Mouse (Mus musculus): ENCODE measurements around the gene Ubxn1. TPM values are rescaled to one million over a fixed set of nuclear protein-coding genes. Genes with fewer than 3 reads are reported as not detected.
"Not testable (repeated sequence)": the region's sequence is repeated elsewhere in the genome, so short reads cannot be mapped to it uniquely, and the experiment has no call there.

The Ubxn1 gene
- total and polyA plus RNA-seq, 2 experiments from 2014 or later = 67.7 to 158 TPM

DNA sequence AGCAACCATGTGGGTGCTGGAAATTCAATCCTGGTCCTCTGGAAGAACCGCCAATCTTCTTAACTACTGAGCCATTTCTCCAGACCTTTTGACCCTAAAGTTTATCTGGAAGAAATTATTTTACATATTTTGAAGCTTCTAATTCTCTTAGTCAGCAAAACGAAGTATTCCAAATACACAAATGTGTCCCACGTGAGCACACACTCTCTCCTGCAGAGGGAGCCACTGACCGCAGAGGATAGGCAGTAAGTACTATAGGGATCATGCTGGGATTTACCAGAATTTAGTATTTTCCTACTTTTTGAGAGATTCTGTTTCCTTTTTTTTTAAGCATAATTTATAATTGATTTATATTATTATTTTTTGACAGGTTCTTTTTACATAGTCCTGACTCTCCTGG lies 13.6 kb upstream of the Ubxn1 start:
- DNase-seq (ENCODE audit: low spot score) (peak; percentile 65), ATAC-seq (no peak)
- no peak overlapping the region for H3K27ac ChIP-seq
- 41% methylated on average over 4 of the region's 4 CpGs for WGBS
- no peaks in the 10 kb centered on the region for H3K27me3 ChIP-seq (ENCODE audit: insufficient read depth, low read length)
- TF ChIP-seq CTCF (IDR thresholded peaks at IDR 0.05; ENCODE audit: low read depth) = peak; percentile 64
- no peak overlapping the region for H3K4me3 ChIP-seq (ENCODE audit: low read length)
- no peaks in the 10 kb centered on the region for H3K36me3 ChIP-seq (ENCODE audit: insufficient read depth, low read length)
- H3K4me2 ChIP-seq (ENCODE audit: low read depth, low read length) = no peak overlapping the region
- H3K9ac ChIP-seq (replicated peaks; ENCODE audit: low read length) = no peak overlapping the region
- H3K4me1 ChIP-seq (ENCODE audit: insufficient read depth, low read length) = no peaks in the 10 kb centered on the region
- no peaks in the 10 kb centered on the region for H3K9me3 ChIP-seq (ENCODE audit: low read length)

DNA sequence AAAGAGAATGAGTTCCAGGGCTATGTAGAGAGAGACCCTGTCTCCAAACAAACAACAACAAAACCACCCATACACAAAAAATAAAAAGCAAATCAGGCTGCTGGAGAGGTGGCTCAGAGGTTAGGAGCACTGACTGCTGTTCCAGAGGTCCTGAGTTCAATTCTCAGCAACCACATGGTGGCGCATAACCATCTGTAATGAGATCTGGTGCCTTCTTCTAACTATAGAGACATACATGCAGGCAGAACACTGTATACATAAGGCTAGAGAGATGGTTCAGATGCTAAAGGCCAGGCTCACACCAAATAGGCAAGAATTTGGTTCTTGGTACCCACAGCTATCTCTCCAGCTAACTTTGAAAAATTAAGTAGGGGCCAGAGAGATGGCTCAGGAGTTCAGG lies 12.3 kb upstream of the Ubxn1 start:
- WGBS = 17% methylated on average over 1 of the region's 1 CpGs
- Histone ChIP-seq H3K4me3 (ENCODE audit: low read length) (no peak overlapping the region), H3K4me2 (ENCODE audit: low read depth, low read length) (no peak overlapping the region), H3K9me3 (ENCODE audit: low read length) (no peaks in the 10 kb centered on the region), H3K27me3 (ENCODE audit: insufficient read depth, low read length) (no peaks in the 10 kb centered on the region), H3K27ac (no peak overlapping the region), H3K36me3 (ENCODE audit: insufficient read depth, low read length) (no peaks in the 10 kb centered on the region), H3K4me1 (ENCODE audit: insufficient read depth, low read length) (no peaks in the 10 kb centered on the region), H3K9ac (replicated peaks; ENCODE audit: low read length) (no peak overlapping the region)
- ATAC-seq (no peak), DNase-seq (ENCODE audit: low spot score) (peak; percentile 27)
- peak; percentile 52 for TF ChIP-seq CTCF (IDR thresholded peaks at IDR 0.05; ENCODE audit: low read depth)

DNA sequence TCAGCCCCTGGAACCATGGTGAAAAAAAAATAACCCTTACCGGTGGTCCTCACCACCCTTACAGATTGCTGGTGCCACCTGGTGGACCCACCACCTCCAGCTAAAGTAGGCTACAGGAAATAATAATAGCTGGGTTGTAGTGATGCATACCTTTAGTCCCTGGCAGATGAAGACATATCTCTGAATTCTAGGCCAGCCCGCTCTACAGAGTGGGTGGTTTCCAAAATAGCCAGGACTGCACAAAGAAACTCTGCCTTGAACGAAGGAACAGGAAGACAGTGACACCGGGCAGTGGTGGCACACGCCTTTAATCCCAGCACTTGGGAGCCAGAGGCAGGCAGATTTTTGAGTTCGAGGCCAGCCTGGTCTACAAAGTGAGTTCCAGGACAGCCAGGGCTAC lies 7.0 kb upstream of the Ubxn1 start:
- DNase-seq (ENCODE audit: low spot score) (no peak), ATAC-seq (no peak)
- Histone ChIP-seq H3K36me3 (ENCODE audit: insufficient read depth, low read length) (no peaks in the 10 kb centered on the region), H3K9ac (replicated peaks; ENCODE audit: low read length) (no peak overlapping the region), H3K4me3 (ENCODE audit: low read length) (no peak overlapping the region), H3K27me3 (ENCODE audit: insufficient read depth, low read length) (no peaks in the 10 kb centered on the region), H3K27ac (no peak overlapping the region), H3K4me1 (ENCODE audit: insufficient read depth, low read length) (no peaks in the 10 kb centered on the region), H3K9me3 (ENCODE audit: low read length) (no peaks in the 10 kb centered on the region), H3K4me2 (ENCODE audit: low read depth, low read length) (no peak overlapping the region)
- 86% methylated on average over 6 of the region's 6 CpGs for WGBS
- no peak; the same call in 1 of the 2 replicates for TF ChIP-seq CTCF (IDR thresholded peaks at IDR 0.05; ENCODE audit: low read depth)

DNA sequence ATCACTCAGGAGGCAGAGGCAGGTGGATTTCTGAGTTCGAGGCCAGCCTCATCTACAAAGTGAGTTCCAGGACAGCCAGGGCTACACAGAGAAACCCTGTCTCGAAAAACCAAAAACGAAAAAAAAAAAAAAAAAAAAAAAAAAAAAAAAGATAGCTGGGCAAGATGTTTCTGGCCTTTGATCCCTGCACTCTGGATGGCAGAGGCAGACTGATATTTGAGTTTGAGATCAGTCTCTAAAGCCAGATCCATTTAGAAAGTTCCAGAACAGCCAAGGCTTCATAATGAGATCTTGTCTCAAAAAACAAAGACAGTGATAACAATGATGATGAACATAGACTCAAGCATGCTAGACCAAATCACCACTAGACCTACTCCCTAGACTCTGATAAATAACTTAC lies 915 bp upstream of the Ubxn1 start:
- Histone ChIP-seq H3K4me2 (ENCODE audit: low read depth, low read length) (peak overlapping the region; percentile 91; the same call in 1 of the 2 replicates), H3K36me3 (ENCODE audit: insufficient read depth, low read length) (peaks cover 17% of the 10 kb centered on the region; the same call in 1 of the 2 replicates)
- not testable (repeated sequence) for H3K9ac ChIP-seq (replicated peaks; ENCODE audit: low read length); ATAC-seq; H3K9me3 ChIP-seq (ENCODE audit: low read length); H3K4me1 ChIP-seq (ENCODE audit: insufficient read depth, low read length); H3K27me3 ChIP-seq (ENCODE audit: insufficient read depth, low read length); H3K27ac ChIP-seq; H3K4me3 ChIP-seq (ENCODE audit: low read length); DNase-seq (ENCODE audit: low spot score)
- WGBS = 79% methylated on average over 3 of the region's 3 CpGs

DNA sequence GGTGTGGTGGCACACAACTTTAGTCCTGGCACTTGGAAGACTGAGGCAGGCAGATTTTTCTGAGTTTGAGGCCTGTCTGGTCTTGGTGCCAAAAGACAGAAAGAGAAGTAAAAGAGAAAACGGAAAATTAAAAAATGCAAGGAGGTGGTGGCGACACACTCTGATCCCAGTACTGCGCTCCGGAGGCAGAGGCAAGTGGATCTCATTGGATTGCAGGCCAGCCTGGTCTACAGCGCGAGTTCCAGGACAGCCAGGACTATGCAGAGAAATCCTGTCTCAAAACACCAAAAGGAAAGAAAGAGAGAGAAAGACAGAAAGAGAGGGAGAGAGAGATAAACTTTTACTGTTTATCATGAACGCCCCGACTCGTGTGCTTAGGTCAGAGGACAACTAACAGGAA lies 458 bp upstream of the Ubxn1 start:
- H3K27ac ChIP-seq = peak overlapping the region; percentile 79
- H3K9me3 ChIP-seq (ENCODE audit: low read length) = no peaks in the 10 kb centered on the region
- 60% methylated on average over 9 of the region's 9 CpGs for WGBS
- H3K4me3 ChIP-seq (ENCODE audit: low read length) = peak overlapping the region; percentile 98
- H3K4me1 ChIP-seq (ENCODE audit: insufficient read depth, low read length) = peaks cover 5% of the 10 kb centered on the region; the same call in 1 of the 2 replicates
- peak; percentile 28 for ATAC-seq
- peaks cover 21% of the 10 kb centered on the region; the same call in 1 of the 2 replicates for H3K36me3 ChIP-seq (ENCODE audit: insufficient read depth, low read length)
- no peaks in the 10 kb centered on the region for H3K27me3 ChIP-seq (ENCODE audit: insufficient read depth, low read length)
- peak overlapping the region; percentile 95 for H3K9ac ChIP-seq (replicated peaks; ENCODE audit: low read length)
- peak overlapping the region; percentile 91 for H3K4me2 ChIP-seq (ENCODE audit: low read depth, low read length)
- TF ChIP-seq CTCF (IDR thresholded peaks at IDR 0.05; ENCODE audit: low read depth) = no peak
- DNase-seq (ENCODE audit: low spot score) = no peak

DNA sequence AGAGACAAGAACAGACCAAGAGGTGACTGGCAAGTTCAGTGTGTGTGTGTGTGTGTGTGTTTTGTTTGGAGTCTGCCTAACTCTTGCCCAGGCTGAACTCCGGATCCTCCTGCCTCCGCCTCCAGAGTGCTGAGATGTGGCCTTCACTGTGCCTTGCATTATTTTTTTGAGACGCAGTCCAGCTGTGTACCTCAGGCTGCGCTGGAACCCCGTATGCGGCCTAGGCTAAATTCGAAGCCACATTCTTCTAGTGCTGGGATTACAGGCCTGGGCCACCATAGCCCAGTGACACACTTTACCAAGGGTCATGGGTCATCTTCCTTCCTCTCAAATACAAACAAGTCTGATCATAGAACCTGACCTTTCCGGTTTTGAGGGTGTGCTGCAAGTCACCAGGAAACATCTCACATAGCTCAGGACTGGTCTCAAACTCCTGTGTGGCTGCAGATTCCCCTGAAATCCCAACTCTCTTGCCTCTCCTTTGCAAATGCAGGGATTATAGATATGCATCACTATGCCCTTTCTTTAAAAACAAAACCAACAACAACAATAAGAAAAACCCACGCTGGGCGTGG lies 1.1 kb downstream of the Ubxn1 start:
- no peak for DNase-seq (ENCODE audit: low spot score)
- no peak for TF ChIP-seq CTCF (IDR thresholded peaks at IDR 0.05; ENCODE audit: low read depth)
- Histone ChIP-seq H3K9ac (replicated peaks; ENCODE audit: low read length) (peak overlapping the region; percentile 95; the same call in 1 of the 2 replicates), H3K36me3 (ENCODE audit: insufficient read depth, low read length) (peaks cover 21% of the 10 kb centered on the region; the same call in 1 of the 2 replicates), H3K4me3 (ENCODE audit: low read length) (peak overlapping the region; percentile 98), H3K9me3 (ENCODE audit: low read length) (no peaks in the 10 kb centered on the region), H3K27ac (peak overlapping the region; percentile 86; the same call in 1 of the 2 replicates), H3K4me2 (ENCODE audit: low read depth, low read length) (peak overlapping the region; percentile 91), H3K27me3 (ENCODE audit: insufficient read depth, low read length) (no peaks in the 10 kb centered on the region), H3K4me1 (ENCODE audit: insufficient read depth, low read length) (peaks cover 5% of the 10 kb centered on the region; the same call in 1 of the 2 replicates)
- no peak for ATAC-seq
- WGBS = 79% methylated on average over 10 of the region's 10 CpGs

DNA sequence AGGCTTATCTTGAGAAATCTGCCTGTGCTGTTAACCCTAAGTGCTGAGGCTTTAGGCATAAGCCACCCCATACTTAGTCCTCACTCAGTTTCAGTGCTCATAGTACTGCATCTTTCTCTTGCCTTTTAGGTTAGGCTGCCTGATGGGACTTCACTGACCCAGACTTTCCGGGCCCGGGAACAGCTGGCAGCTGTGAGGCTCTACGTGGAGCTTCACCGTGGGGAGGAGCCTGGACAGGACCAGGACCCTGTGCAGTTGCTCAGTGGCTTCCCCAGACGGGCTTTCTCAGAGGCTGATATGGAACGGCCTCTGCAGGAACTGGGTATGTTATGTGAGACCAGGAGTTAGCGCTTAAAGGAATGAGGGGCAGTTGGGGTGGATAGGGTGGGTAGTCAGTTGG lies 3.7 kb downstream of the Ubxn1 start:
- no peak for DNase-seq (ENCODE audit: low spot score)
- no peak for TF ChIP-seq CTCF (IDR thresholded peaks at IDR 0.05; ENCODE audit: low read depth)
- peaks cover 10% of the 10 kb centered on the region; the same call in 1 of the 2 replicates for H3K4me1 ChIP-seq (ENCODE audit: insufficient read depth, low read length)
- H3K4me3 ChIP-seq (ENCODE audit: low read length) = no peak overlapping the region
- no peak overlapping the region for H3K27ac ChIP-seq
- no peaks in the 10 kb centered on the region for H3K27me3 ChIP-seq (ENCODE audit: insufficient read depth, low read length)
- H3K9ac ChIP-seq (replicated peaks; ENCODE audit: low read length) = no peak overlapping the region
- no peak for ATAC-seq
- peaks cover 21% of the 10 kb centered on the region; the same call in 1 of the 2 replicates for H3K36me3 ChIP-seq (ENCODE audit: insufficient read depth, low read length)
- WGBS = 92% methylated on average over 7 of the region's 7 CpGs
- no peak overlapping the region for H3K4me2 ChIP-seq (ENCODE audit: low read depth, low read length)
- no peaks in the 10 kb centered on the region for H3K9me3 ChIP-seq (ENCODE audit: low read length)

Data from hindbrain, postnatal 0 days (tissue).